Mouse (Mus musculus) lung, embryonic 14.5 days (tissue): ENCODE measurements around the gene Zfp444. TPM values are rescaled to one million over a fixed set of nuclear protein-coding genes. Genes with fewer than 3 reads are reported as not detected.

Experiments
- ATAC-seq: fragments of 200-750 bp; cut with Nextera tagmentation; 2 replicates; pipeline ENCODE4 v1.8.0; 2017; ENCODE audit warnings: mild to moderate bottlenecking, moderate TSS enrichment, moderate library complexity; ENCODE audit not compliant: insufficient read depth
- DNase-seq: peaks from one replicate; pipeline ENCODE4 v3.0.0-alpha.2; 2015
- H3K27ac ChIP-seq: fragments of 300-500 bp; sonication (generic); 2 replicates; pipeline ENCODE4 v1.5.1; 2014; ENCODE audit warnings: low read depth, mild to moderate bottlenecking, moderate library complexity
- H3K27me3 ChIP-seq: fragments of 300-500 bp; sonication (generic); 2 replicates; pipeline ENCODE4 v1.6.1; 2014; ENCODE audit warnings: low read length, control low read depth; ENCODE audit not compliant: insufficient read depth
- H3K36me3 ChIP-seq: fragments of 300-500 bp; sonication (generic); 2 replicates; pipeline ENCODE4 v1.6.1; 2014; ENCODE audit warnings: control low read depth; ENCODE audit not compliant: insufficient read depth
- H3K4me1 ChIP-seq: fragments of 300-500 bp; sonication (generic); 2 replicates; pipeline ENCODE4 v1.6.1; 2014; ENCODE audit warnings: antibody characterized with exemption, control low read depth; ENCODE audit not compliant: insufficient read depth
- H3K4me2 ChIP-seq: fragments of 300-500 bp; sonication (generic); 2 replicates; pipeline ENCODE4 v1.6.1; 2014; ENCODE audit warnings: mild to moderate bottlenecking
- H3K4me3 ChIP-seq: fragments of 300-500 bp; sonication (generic); 2 replicates; pipeline ENCODE4 v1.5.1; 2014; ENCODE audit warnings: low read depth, low read length
- H3K9ac ChIP-seq: fragments of 300-500 bp; sonication (generic); 2 replicates; pipeline ENCODE4 v1.6.1; 2014
- H3K9me3 ChIP-seq: fragments of 300-500 bp; sonication (generic); 2 replicates; pipeline ENCODE4 v1.6.1; 2016; ENCODE audit warnings: low read depth, low read length, control low read depth
- CTCF ChIP-seq: IDR thresholded peaks from 2 replicates; pipeline ENCODE4 v1.5.1; 2016; ENCODE audit warnings: antibody characterized with exemption, low read depth
- WGBS: fragments of 180-500 bp; shearing (Covaris S2); extraction: QIAGEN DNeasy Blood & Tissue Kit; methylation state at CpG from one replicate; pipeline ENCODE4 v1.1.7; 2014; 5-methylcytosine and 5-hydroxymethylcytosine counted together
- polyA plus RNA-seq: library from polyadenylated mRNA; unstranded; fragments of >200 nt; fragmentation: Nextera tagmentation; extraction: Ambion mirVana; gene quantifications from 2 replicates; pipeline ENCODE4 v1.2.1, GENCODE M21; 2014

The Zfp444 gene
- polyA plus RNA-seq: 57.3 TPM in 2 replicates

DNA sequence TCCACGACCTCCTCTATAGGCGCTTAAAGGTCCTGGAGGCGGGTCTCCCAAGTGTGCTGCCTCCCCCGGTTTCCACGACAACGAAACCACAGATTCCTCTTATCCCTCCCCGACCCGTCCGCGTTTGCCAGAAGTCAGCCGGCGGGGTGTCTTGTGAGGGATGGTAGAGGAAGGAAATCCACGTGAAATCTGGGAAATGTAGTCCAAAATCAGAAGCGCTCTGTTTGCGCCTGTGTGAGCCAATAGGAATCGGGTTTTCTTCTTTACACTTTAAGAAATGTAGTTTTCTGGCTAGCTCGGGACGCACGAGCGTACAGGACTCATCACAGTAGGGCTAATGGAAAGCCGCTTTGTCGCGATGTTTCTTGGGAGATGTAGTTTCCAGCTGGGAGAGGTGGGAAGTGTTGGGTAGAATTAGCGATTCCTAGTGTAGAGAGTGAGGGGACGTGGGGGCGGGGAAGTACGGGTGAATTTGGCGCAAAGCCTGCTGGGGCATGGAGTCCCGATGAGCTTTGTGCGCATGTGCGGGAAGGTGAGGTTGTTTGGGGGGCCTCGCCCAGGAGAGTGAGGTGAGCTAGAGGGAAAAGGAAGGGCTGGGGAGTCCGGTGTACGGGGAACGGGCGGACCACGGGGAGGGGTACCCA is at the start of gene Zfp444:
Zfp444 (plus strand) TSS at position 221 of the 644 bp plus-strand sequence.
- DNase-seq: peak; percentile 98
- peak within 1 kb of the TSS; percentile 95 for H3K4me2 ChIP-seq
- H3K9me3 ChIP-seq: no peaks in the 10 kb centered on the region
- no peaks in the 10 kb centered on the region for H3K4me1 ChIP-seq
- WGBS: under 1% methylated on average over 37 of the region's 37 CpGs
- H3K9ac ChIP-seq: peak within 1 kb of the TSS; percentile 79
- H3K4me3 ChIP-seq: peak within 1 kb of the TSS; percentile 69
- H3K27ac ChIP-seq: peak within 1 kb of the TSS; percentile 55
- peak; percentile 99 for ATAC-seq
- TF ChIP-seq CTCF: no peak
- no peaks in the 10 kb centered on the region for H3K27me3 ChIP-seq
- 0 out of 2 replicates have a peak, but pooled peaks cover 17% of the 10 kb centered on the region for H3K36me3 ChIP-seq

DNA sequence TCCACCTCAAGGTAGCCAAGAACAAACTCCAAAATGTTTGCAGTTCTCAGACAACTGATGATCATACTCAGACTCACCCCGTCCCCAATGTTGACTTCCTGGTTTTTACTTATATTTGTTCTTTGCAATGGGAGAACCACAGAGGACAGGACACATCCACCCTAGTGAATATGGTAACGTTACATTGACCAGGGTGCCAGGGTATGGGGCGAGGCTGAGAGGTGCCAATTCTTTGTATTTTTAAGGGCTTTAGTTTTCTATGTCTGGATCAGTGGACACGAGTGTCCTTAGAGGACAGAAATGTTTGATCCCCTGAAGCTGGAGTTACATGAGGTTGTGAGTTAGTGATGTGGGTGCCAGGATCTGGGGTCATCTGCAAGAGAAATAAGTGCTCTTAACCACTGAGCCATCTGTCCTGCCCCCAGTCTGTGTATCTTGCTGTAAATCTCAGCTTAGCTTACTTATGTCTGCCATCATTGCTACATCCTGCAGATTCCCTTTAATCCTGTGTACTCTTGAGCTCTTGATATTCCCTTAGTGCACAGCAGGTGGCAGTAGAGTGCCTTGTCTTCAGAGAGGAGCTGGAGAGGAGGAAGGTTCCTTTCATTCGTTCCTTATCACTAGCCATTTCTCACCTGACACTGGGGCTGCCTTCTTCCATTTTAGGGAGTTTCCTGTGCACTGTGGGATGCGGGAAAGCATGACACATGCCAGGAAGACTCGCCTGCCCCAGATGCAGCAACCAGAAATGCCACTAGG is 45.2 kb upstream of the Zfp444 start:
- DNase-seq (peak; percentile 90), ATAC-seq (peak; percentile 65)
- H3K9ac ChIP-seq: no peak overlapping the region
- no peaks in the 10 kb centered on the region for H3K27me3 ChIP-seq
- peaks cover 7% of the 10 kb centered on the region for H3K36me3 ChIP-seq
- H3K4me3 ChIP-seq: no peak overlapping the region
- H3K4me2 ChIP-seq: no peak overlapping the region
- H3K27ac ChIP-seq: no peak overlapping the region
- 38% methylated on average over 7 of the region's 7 CpGs for WGBS
- TF ChIP-seq CTCF: peak; percentile 96
- no peaks in the 10 kb centered on the region for H3K9me3 ChIP-seq
- no peaks in the 10 kb centered on the region for H3K4me1 ChIP-seq

DNA sequence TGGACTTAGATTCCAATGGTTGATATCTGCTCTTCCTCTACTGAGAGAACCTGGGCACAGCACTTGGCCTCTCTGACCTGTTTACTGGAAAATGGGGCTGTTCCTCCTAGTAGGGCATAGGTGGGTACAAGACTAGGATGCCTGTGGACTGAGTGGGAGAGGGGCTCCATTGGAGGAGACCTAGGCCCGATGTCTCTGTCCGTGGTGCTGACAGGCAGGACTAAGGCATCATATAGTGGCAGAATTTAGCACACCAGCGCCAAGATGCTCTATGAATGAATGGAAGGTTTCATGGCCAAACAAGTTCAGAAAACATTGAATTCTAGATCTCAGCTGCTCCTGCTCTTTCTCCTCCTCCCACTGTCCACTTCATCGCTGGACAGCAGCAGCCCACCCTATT is 41.7 kb upstream of the Zfp444 start:
- H3K9ac ChIP-seq: no peak overlapping the region
- no peak for TF ChIP-seq CTCF
- WGBS: 37% methylated on average over 4 of the region's 4 CpGs
- ATAC-seq (no peak), DNase-seq (peak; percentile 35)
- no peak overlapping the region for H3K4me2 ChIP-seq
- H3K4me3 ChIP-seq: no peak overlapping the region
- no peaks in the 10 kb centered on the region for H3K27me3 ChIP-seq
- no peaks in the 10 kb centered on the region for H3K4me1 ChIP-seq
- H3K36me3 ChIP-seq: peaks cover 32% of the 10 kb centered on the region
- peaks cover 15% of the 10 kb centered on the region for H3K9me3 ChIP-seq
- no peak overlapping the region for H3K27ac ChIP-seq

DNA sequence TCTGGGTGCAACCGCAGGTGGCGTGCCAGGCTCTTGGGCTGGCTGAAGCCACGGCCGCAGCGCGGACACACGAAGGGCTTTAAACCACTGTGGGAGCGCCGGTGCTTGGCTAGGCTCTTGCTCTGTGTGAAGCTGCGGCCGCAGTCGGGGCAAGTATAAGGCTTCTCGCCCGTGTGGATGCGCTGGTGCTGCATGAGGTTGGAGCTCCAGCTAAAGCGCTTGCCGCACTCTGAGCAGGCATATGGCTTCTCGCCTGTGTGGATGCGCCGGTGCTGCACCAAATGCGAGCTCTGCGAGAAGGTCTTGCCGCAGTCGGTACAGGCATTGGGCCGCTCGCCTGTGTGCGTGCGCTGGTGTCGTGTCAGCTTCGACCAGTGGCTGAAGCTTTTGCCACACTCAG is 39.4 kb upstream of the Zfp444 start:
- Histone ChIP-seq H3K4me1 (no peaks in the 10 kb centered on the region), H3K36me3 (peaks cover 42% of the 10 kb centered on the region), H3K27me3 (no peaks in the 10 kb centered on the region), H3K9ac (no peak overlapping the region), H3K4me2 (no peak overlapping the region), H3K27ac (no peak overlapping the region), H3K4me3 (no peak overlapping the region), H3K9me3 (peaks cover 15% of the 10 kb centered on the region)
- TF ChIP-seq CTCF: no peak
- ATAC-seq (no peak), DNase-seq (no peak)
- WGBS: 84% methylated on average over 30 of the region's 30 CpGs

DNA sequence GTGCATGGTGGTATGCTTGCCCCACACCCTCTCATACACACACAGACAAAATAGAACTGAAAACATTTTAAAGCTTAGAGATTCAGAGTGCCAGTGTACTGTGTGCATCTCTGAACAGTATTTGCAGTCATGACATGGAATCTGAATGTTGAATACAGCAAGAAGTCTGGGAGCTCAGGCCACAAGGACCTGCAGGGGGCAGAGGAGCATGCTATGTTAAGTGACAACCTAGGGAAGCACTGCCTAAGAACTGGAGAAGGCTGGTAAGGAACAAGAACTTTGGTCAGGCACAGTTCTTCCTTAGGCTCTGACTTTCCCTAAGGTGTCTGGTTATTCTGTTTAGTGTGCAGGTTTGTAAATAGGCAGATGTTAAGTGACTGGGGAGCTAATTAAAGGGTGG is 35.5 kb upstream of the Zfp444 start:
- no peak overlapping the region for H3K4me3 ChIP-seq
- peaks cover 56% of the 10 kb centered on the region for H3K36me3 ChIP-seq
- 0 out of 2 replicates have a peak, but pooled peaks have one; percentile 15 for TF ChIP-seq CTCF
- no peak overlapping the region for H3K4me2 ChIP-seq
- no peak for DNase-seq
- H3K9me3 ChIP-seq: peaks cover 15% of the 10 kb centered on the region
- H3K27ac ChIP-seq: no peak overlapping the region
- H3K4me1 ChIP-seq: no peaks in the 10 kb centered on the region
- H3K9ac ChIP-seq: no peak overlapping the region
- H3K27me3 ChIP-seq: no peaks in the 10 kb centered on the region
- no peak for ATAC-seq

DNA sequence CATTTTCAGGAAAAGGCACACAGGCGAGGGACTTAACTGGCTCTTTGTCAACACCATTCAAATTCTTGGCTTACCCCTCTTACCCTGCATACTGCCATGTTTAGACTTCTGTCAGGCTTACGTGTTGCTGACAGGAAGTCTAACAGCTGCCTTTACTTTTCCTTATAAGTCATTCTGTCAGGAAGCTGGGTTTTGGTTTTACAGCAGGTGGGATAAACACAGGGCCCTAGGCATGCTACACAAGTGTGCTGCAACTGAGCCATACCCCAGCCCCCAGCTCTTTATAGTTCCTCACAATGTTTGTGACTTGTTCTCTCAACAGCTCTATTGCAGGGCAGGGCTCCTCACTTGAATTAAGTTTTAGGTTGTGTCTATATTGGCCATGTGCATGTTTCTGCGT is 32.7 kb upstream of the Zfp444 start:
- 59% methylated on average over 3 of the region's 3 CpGs for WGBS
- Histone ChIP-seq H3K9me3 (no peaks in the 10 kb centered on the region), H3K4me1 (no peaks in the 10 kb centered on the region), H3K36me3 (peaks cover 36% of the 10 kb centered on the region; the same call in 1 of the 2 replicates), H3K4me3 (no peak overlapping the region), H3K27ac (no peak overlapping the region), H3K27me3 (no peaks in the 10 kb centered on the region), H3K4me2 (no peak overlapping the region), H3K9ac (no peak overlapping the region)
- no peak for DNase-seq
- no peak for TF ChIP-seq CTCF
- ATAC-seq: no peak

DNA sequence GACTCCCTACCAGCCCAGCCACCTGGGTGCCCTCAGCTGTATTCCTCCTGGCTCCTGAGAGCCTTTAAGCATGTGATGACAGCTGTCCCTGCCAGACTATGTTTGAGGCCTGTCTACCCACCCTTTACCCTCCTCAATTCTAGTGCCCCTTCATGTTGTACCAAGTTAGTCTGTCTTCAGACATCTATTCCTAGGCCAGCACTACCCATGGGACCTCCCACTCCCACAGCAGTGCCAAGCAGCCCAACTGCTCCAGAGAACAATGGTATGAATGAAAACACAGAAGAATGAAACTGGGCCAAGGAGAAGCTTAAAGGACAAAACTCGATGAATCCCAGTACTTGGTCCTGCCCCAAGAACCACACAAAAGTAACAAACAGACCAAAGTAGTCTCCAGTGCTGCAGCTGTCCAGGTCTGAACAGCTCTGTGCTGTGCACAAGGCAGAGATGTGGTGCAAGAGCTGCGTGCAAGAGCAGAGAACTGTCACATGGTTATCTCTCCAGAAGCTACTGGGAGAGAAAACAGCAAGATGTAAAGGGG is 28.0 kb upstream of the Zfp444 start:
- Histone ChIP-seq H3K9me3 (no peaks in the 10 kb centered on the region), H3K36me3 (peaks cover 23% of the 10 kb centered on the region; the same call in 1 of the 2 replicates), H3K9ac (no peak overlapping the region), H3K4me1 (0 out of 2 replicates have a peak, but pooled peaks cover 4% of the 10 kb centered on the region), H3K4me3 (no peak overlapping the region), H3K27me3 (no peaks in the 10 kb centered on the region), H3K4me2 (no peak overlapping the region), H3K27ac (no peak overlapping the region)
- no peak for DNase-seq
- 89% methylated on average over 2 of the region's 2 CpGs for WGBS
- no peak for ATAC-seq
- TF ChIP-seq CTCF: no peak
